10 mouse cellular contexts compared by ENCODE assay signal in the genomic region with DNA sequence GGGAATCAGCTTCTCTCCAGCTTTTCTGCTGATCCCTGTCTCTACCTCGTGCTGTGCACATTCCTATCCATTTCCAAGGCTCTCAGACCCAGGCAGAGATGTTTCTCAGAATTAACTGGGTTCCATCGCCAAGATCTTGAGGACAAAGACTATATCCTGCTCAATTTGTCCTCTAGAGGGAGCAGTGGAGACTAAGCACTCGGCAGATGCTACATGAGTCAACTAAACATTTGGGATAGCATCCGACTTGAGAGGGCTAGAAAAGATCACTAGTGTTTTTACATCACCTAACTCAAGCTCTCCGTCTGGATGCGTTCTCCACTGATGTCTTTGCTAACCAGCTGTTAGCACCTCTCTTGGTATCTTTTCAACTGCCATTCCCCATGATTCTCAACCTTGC.
DNase-seq lines count a peak whose midpoint lies in the region; ATAC-seq and TF ChIP-seq lines count a peak whose summit lies in the region.
"Had no signal": no experiment of that assay in that cellular context is flagged by ENCODE, and none has a peak within 500 bp of the region (broad histone marks: within the 10 kb centered on the region; RNA-seq: fewer than 3 reads in every experiment).

No protein-coding gene starts in this region.

- no peak; the same call in 1 of the 2 replicates for TF ChIP-seq RAD21 in MEL (IDR thresholded peaks at IDR 0.05; ENCODE audit: low read depth, low read length)

- peak; percentile 25 to 63 (median 54); a peak in 5 of 6 replicates for TF ChIP-seq CTCF in MEL (IDR thresholded peaks at IDR 0.05 in 2 of 3, conservative IDR thresholded peaks at IDR 0.05 in 1 of 3; ENCODE audit: control insufficient read depth in 1 of 3, insufficient read depth in 1 of 3, low read depth in 2 of 3, low read length in 3 of 3, poor library complexity in 1 of 3, severe bottlenecking in 1 of 3)

- no peak for ATAC-seq in forebrain, embryonic 14.5 days
- ATAC-seq in forebrain, embryonic 15.5 days (replicated peaks): no peak

- no peak for TF ChIP-seq EP300 in MEL (IDR thresholded peaks at IDR 0.05; ENCODE audit: low read depth in 1 of 2, low read length in 2 of 2)

- no peak overlapping the region for H3K4me2 ChIP-seq in forebrain, embryonic 14.5 days (ENCODE audit: low read length)
- H3K4me2 ChIP-seq in forebrain, embryonic 15.5 days (replicated peaks): no peak overlapping the region

- no peak overlapping the region for H3K27ac ChIP-seq in forebrain, embryonic 14.5 days (ENCODE audit: low read depth, low read length)
- no peak overlapping the region for H3K27ac ChIP-seq in forebrain, embryonic 15.5 days (replicated peaks)
- H3K27ac ChIP-seq in MEL (ENCODE audit: control insufficient read depth, low read depth, low read length): no peak overlapping the region

- H3K4me1 ChIP-seq in forebrain, embryonic 14.5 days (ENCODE audit: control insufficient read depth, insufficient read depth, low read length): no peaks in the 10 kb centered on the region
- no peaks in the 10 kb centered on the region for H3K4me1 ChIP-seq in forebrain, embryonic 15.5 days
- peaks cover 0 to 5% of the 10 kb centered on the region in 2 experiments; a peak in 2 of 4 replicates for H3K4me1 ChIP-seq in MEL (ENCODE audit: control insufficient read depth in 1 of 2, insufficient read depth in 2 of 2, low read length in 2 of 2)

- TF ChIP-seq POLR2A in MEL (IDR thresholded peaks at IDR 0.05; ENCODE audit: control insufficient read depth in 1 of 2, insufficient read depth in 1 of 2, low read depth in 1 of 2, low read length in 2 of 2, poor library complexity in 1 of 2): no peak

- 81% methylated on average over 6 of the region's 6 CpGs for WGBS in forebrain, embryonic 14.5 days
- WGBS in forebrain, embryonic 15.5 days: 78% methylated on average over 6 of the region's 6 CpGs

- H3K9ac ChIP-seq in forebrain, embryonic 14.5 days (ENCODE audit: low read length): no peak overlapping the region
- H3K9ac ChIP-seq in forebrain, embryonic 15.5 days (replicated peaks): no peak overlapping the region
- no peak overlapping the region for H3K9ac ChIP-seq in MEL (ENCODE audit: control insufficient read depth, low read depth, low read length, poor library complexity, severe bottlenecking)

- no peaks in the 10 kb centered on the region for H3K27me3 ChIP-seq in forebrain, embryonic 14.5 days (replicated peaks; ENCODE audit: control insufficient read depth, insufficient read depth, low read length)
- H3K27me3 ChIP-seq in forebrain, embryonic 15.5 days: no peaks in the 10 kb centered on the region
- no peaks in the 10 kb centered on the region for H3K27me3 ChIP-seq in MEL (ENCODE audit: control insufficient read depth in 1 of 2, insufficient read depth in 2 of 2, low read length in 2 of 2)

- no peak overlapping the region for H3K4me3 ChIP-seq in forebrain, embryonic 14.5 days (ENCODE audit: low read depth, low read length)
- no peak overlapping the region for H3K4me3 ChIP-seq in forebrain, embryonic 15.5 days
- H3K4me3 ChIP-seq in MEL (ENCODE audit: control insufficient read depth in 1 of 2, insufficient read depth in 1 of 2, low read depth in 2 of 2, low read length in 2 of 2): no peak overlapping the region

- peak; percentile 49 for DNase-seq in forebrain, embryonic 14.5 days (ENCODE audit: low spot score)
- DNase-seq in left cerebral cortex, adult 11 months (ENCODE audit: low spot score): peak; percentile 18
- DNase-seq in left cerebral cortex, adult 9 months (ENCODE audit: low spot score in 2 of 2): no peak
- DNase-seq in MEL (ENCODE audit: low read depth, low spot score): peak; percentile 54
- peak; percentile 35 for DNase-seq in lung, postnatal 25 days (ENCODE audit: low spot score)
- no peak for DNase-seq in ovary, postnatal 14 days (ENCODE audit: low spot score)
- no peak for DNase-seq in T-cell, adult 2 months (ENCODE audit: low spot score)
- DNase-seq: cerebellum, adult 11-12 months; left cerebral cortex, postnatal 4 days had no signal

- no peaks in the 10 kb centered on the region for H3K79me2 ChIP-seq in MEL (ENCODE audit: control insufficient read depth, insufficient read depth, low read length, poor library complexity)

- peaks cover 22% of the 10 kb centered on the region for H3K36me3 ChIP-seq in forebrain, embryonic 14.5 days (ENCODE audit: control insufficient read depth, insufficient read depth, low read length)
- no peaks in the 10 kb centered on the region; the same call in 1 of the 2 replicates for H3K36me3 ChIP-seq in forebrain, embryonic 15.5 days
- peaks cover 0 to 4% of the 10 kb centered on the region in 2 experiments; a peak in 2 of 4 replicates for H3K36me3 ChIP-seq in MEL (ENCODE audit: control insufficient read depth in 1 of 2, insufficient read depth in 2 of 2, low read length in 2 of 2)

- no peaks in the 10 kb centered on the region for H3K9me3 ChIP-seq in forebrain, embryonic 14.5 days (replicated peaks; ENCODE audit: control insufficient read depth, low read length)
- H3K9me3 ChIP-seq in forebrain, embryonic 15.5 days: no peaks in the 10 kb centered on the region
- no peaks in the 10 kb centered on the region for H3K9me3 ChIP-seq in MEL (replicated peaks; ENCODE audit: insufficient read depth, low read length)

TF ChIP-seq in MEL, 35 proteins besides CTCF, POLR2A, EP300 and RAD21:
- no peak for TF ChIP-seq BHLHE40 (IDR thresholded peaks at IDR 0.05; ENCODE audit: borderline replicate concordance, low read depth, low read length)
- peak; percentile 26; the same call in 1 of the 2 replicates for TF ChIP-seq SMC3 (IDR thresholded peaks at IDR 0.05; ENCODE audit: low read depth, low read length)

Comparison
In these comparisons a context has a peak if more than half of its experiments do, and no peak if none do; other contexts are left out.
1. DNase-seq: peak in forebrain, embryonic 14.5 days (single experiment), left cerebral cortex, adult 11 months (single experiment), MEL (single experiment) and lung, postnatal 25 days (single experiment); none in left cerebral cortex, adult 9 months (0 of 2), ovary, postnatal 14 days (single experiment) and T-cell, adult 2 months (single experiment).